Mouse (Mus musculus) T-helper 17 cell (primary cell): ENCODE measurements around the gene Zfp827.

ENCODE experiments used
- in situ Hi-C, 2 experiments: fragments of 300-600 bp; cut with MboI, MseI; formaldehyde crosslinking; loops; 1 replicate in 1 of 2; 2 replicates in 1 of 2; pipeline ENCODE4 v1.15.1; 2025; ENCODE audit warnings: high pct_unique_total_duplicates in 2 of 2

Gene Zfp827

GRCm38 (mm10) chr8:79027977-79028487 lies at the start of gene Zfp827:
Gene Zfp827, plus strand, starts transcription at chr8:79028437.
- in situ Hi-C loops, result loop anchor here (25.0 kb wide), 3 partner anchors 516 to 1959 kb away; partner anchors contain the start of genes Rbmxl1 (in 1 of the 2), Slc10a7 (in 1 of the 2) and Smarca5 (in 1 of the 2)

- in situ Hi-C loops, result no loop called here
Observed at GRCm38 (mm10) chr8:79004341-79004740, 23.9 kb upstream of the Zfp827 start.

- in situ Hi-C loops, result no loop called here
Observed at GRCm38 (mm10) chr8:79015061-79015460, 13.2 kb upstream of the Zfp827 start.

- in situ Hi-C loops, result no loop called here
Observed at GRCm38 (mm10) chr8:79016076-79016475, 12.2 kb upstream of the Zfp827 start.

- in situ Hi-C loops, result no loop called here
Observed at GRCm38 (mm10) chr8:79016583-79016982, 11.7 kb upstream of the Zfp827 start.

GRCm38 (mm10) chr8:79023922-79024321 lies 4.3 kb upstream of the Zfp827 start:
- in situ Hi-C loops, result no loop called here

- in situ Hi-C loops, result loop anchor here (25.0 kb wide), 3 partner anchors 515 to 1960 kb away; partner anchors contain the start of genes Rbmxl1 (in 1 of the 2), Slc10a7 (in 1 of the 2) and Smarca5 (in 1 of the 2)
Observed at GRCm38 (mm10) chr8:79027319-79027718, 918 bp upstream of the Zfp827 start.

GRCm38 (mm10) chr8:79028541-79029395 lies 531 bp downstream of the Zfp827 start:
- in situ Hi-C loops, result loop anchor here (25.0 kb wide), 3 partner anchors 516 to 1959 kb away; partner anchors contain the start of genes Rbmxl1 (in 1 of the 2), Slc10a7 (in 1 of the 2) and Smarca5 (in 1 of the 2)

- in situ Hi-C loops, result loop anchor here (25.0 kb wide), 3 partner anchors 517 to 1958 kb away; partner anchors contain the start of genes Rbmxl1 (in 1 of the 2), Slc10a7 (in 1 of the 2) and Smarca5 (in 1 of the 2)
Observed at GRCm38 (mm10) chr8:79029396-79030325, 1.4 kb downstream of the Zfp827 start.

- in situ Hi-C loops, result loop anchor here (25.0 kb wide), 3 partner anchors 518 to 1957 kb away; partner anchors contain the start of genes Rbmxl1 (in 1 of the 2), Slc10a7 (in 1 of the 2) and Smarca5 (in 1 of the 2)
Observed at GRCm38 (mm10) chr8:79030326-79031265, 2.4 kb downstream of the Zfp827 start.

GRCm38 (mm10) chr8:79037532-79037931 lies 9.3 kb downstream of the Zfp827 start:
- in situ Hi-C loops, result loop anchor here (25.0 kb wide), 3 partner anchors 525 to 1950 kb away; partner anchors contain the start of genes Rbmxl1 (in 1 of the 2), Slc10a7 (in 1 of the 2) and Smarca5 (in 1 of the 2)

- in situ Hi-C loops, result loop anchor here (25.0 kb wide), 3 partner anchors 526 to 1949 kb away; partner anchors contain the start of genes Rbmxl1 (in 1 of the 2), Slc10a7 (in 1 of the 2) and Smarca5 (in 1 of the 2)
Observed at GRCm38 (mm10) chr8:79037991-79038390, 9.8 kb downstream of the Zfp827 start.

GRCm38 (mm10) chr8:79041429-79041828 lies 13.2 kb downstream of the Zfp827 start:
- in situ Hi-C loops, result loop anchor here (25.0 kb wide), 3 partner anchors 529 to 1946 kb away; partner anchors contain the start of genes Rbmxl1 (in 1 of the 2), Slc10a7 (in 1 of the 2) and Smarca5 (in 1 of the 2)

GRCm38 (mm10) chr8:79042252-79042651 lies 14.0 kb downstream of the Zfp827 start:
- in situ Hi-C loops, result loop anchor here (25.0 kb wide), 3 partner anchors 530 to 1945 kb away; partner anchors contain the start of genes Rbmxl1 (in 1 of the 2), Slc10a7 (in 1 of the 2) and Smarca5 (in 1 of the 2)

- in situ Hi-C loops, result loop anchor here (25.0 kb wide), 3 partner anchors 532 to 1943 kb away; partner anchors contain the start of genes Rbmxl1 (in 1 of the 2), Slc10a7 (in 1 of the 2) and Smarca5 (in 1 of the 2)
Observed at GRCm38 (mm10) chr8:79044673-79045072, 16.4 kb downstream of the Zfp827 start.

- in situ Hi-C loops, result loop anchor here (25.0 kb wide), 3 partner anchors 534 to 1941 kb away; partner anchors contain the start of genes Rbmxl1 (in 1 of the 2), Slc10a7 (in 1 of the 2) and Smarca5 (in 1 of the 2)
Observed at GRCm38 (mm10) chr8:79046659-79047058, 18.4 kb downstream of the Zfp827 start.

- in situ Hi-C loops, result loop anchor here (25.0 kb wide), 3 partner anchors 536 to 1939 kb away; partner anchors contain the start of genes Rbmxl1 (in 1 of the 2), Slc10a7 (in 1 of the 2) and Smarca5 (in 1 of the 2)
Observed at GRCm38 (mm10) chr8:79048388-79049005, 20.3 kb downstream of the Zfp827 start.

GRCm38 (mm10) chr8:79054222-79054621 lies 26.0 kb downstream of the Zfp827 start:
- in situ Hi-C loops, result no loop called here
